Comparison of ENCODE assay signal across 30 mouse cellular contexts in the genomic region with DNA sequence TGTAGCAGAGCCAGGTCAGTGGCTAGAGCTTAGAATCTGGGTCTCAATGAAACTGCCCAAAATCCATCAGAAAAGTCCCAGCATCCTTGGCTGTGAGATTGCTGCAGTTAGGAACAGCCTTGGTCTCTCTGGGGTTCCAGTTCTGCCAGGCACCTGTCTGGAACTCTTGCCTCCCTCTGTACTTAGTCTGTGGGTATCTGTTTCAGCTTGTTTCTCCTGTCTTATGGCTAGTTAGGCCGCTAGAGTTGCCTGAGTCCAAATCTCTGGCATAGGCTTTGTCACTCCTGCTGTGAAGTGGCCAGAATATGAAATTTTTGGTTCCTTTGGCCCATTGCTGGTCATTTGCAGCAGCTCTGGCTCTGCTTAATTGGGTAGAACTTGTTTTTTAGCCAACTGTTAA. TPM values are rescaled to one million over a fixed set of nuclear protein-coding genes. Genes with fewer than 3 reads are reported as not detected.
DNase-seq lines count a peak whose midpoint lies in the region; ATAC-seq and TF ChIP-seq lines count a peak whose summit lies in the region.
"Had no signal": no experiment of that assay in that cellular context is flagged by ENCODE, and none has a peak within 500 bp of the region (broad histone marks: within the 10 kb centered on the region; RNA-seq: fewer than 3 reads in every experiment).

No protein-coding gene starts in this region.

- no peak for TF ChIP-seq POLR2A in embryonic fibroblast, embryonic 13.5 days (IDR thresholded peaks at IDR 0.05; ENCODE audit: low read depth, low read length)

- 91% methylated on average over 1 of the region's 1 CpGs for WGBS in hindbrain, embryonic 10.5 days

- TF ChIP-seq CTCF in embryonic fibroblast, embryonic 13.5 days (IDR thresholded peaks at IDR 0.05; ENCODE audit: borderline replicate concordance, insufficient read depth, low read length): no peak

- H3K9me3 ChIP-seq in hindbrain, embryonic 10.5 days: no peaks in the 10 kb centered on the region
- H3K9me3 ChIP-seq: embryonic facial prominence, embryonic 13.5 days; heart, embryonic 10.5 days; heart, embryonic 15.5 days; hindbrain, embryonic 13.5 days; limb, embryonic 13.5 days; lung, embryonic 15.5 days; midbrain, embryonic 10.5 days; midbrain, embryonic 15.5 days; neural tube, embryonic 15.5 days had no signal

- peak overlapping the region; percentile 54 for H3K27ac ChIP-seq in embryonic fibroblast, embryonic 13.5 days (ENCODE audit: insufficient read depth, low read length)
- H3K27ac ChIP-seq in hindbrain, embryonic 10.5 days: no peak overlapping the region
- H3K27ac ChIP-seq: embryonic facial prominence, embryonic 13.5 days; heart, embryonic 10.5 days; heart, embryonic 15.5 days; hindbrain, embryonic 13.5 days; kidney, postnatal 0 days; limb, embryonic 13.5 days; lung, embryonic 15.5 days; midbrain, embryonic 10.5 days; midbrain, embryonic 15.5 days; neural tube, embryonic 15.5 days; stomach, postnatal 0 days had no signal

- H3K4me1 ChIP-seq in embryonic fibroblast, embryonic 13.5 days (ENCODE audit: control insufficient read depth, insufficient read depth, low read length): peaks cover 10% of the 10 kb centered on the region; the same call in 1 of the 2 replicates
- no peaks in the 10 kb centered on the region for H3K4me1 ChIP-seq in hindbrain, embryonic 10.5 days (replicated peaks)
- H3K4me1 ChIP-seq: embryonic facial prominence, embryonic 13.5 days; heart, embryonic 10.5 days; limb, embryonic 13.5 days; lung, embryonic 15.5 days; midbrain, embryonic 10.5 days; midbrain, embryonic 15.5 days; neural tube, embryonic 15.5 days had no signal

- H3K36me3 ChIP-seq in hindbrain, embryonic 10.5 days: peaks cover 100% of the 10 kb centered on the region

- no peak overlapping the region for H3K4me3 ChIP-seq in embryonic fibroblast, embryonic 13.5 days (ENCODE audit: insufficient read depth, low read length)
- H3K4me3 ChIP-seq in hindbrain, embryonic 10.5 days: no peak overlapping the region
- H3K4me3 ChIP-seq: embryonic facial prominence, embryonic 13.5 days; erythroblast, embryonic 14.5 days; heart, embryonic 10.5 days; heart, embryonic 15.5 days; hindbrain, embryonic 13.5 days; limb, embryonic 13.5 days; lung, embryonic 15.5 days; midbrain, embryonic 10.5 days; midbrain, embryonic 15.5 days; neural tube, embryonic 15.5 days had no signal

- ATAC-seq in cerebellum, adult (ENCODE audit: insufficient number of reproducible peaks, low FRiP score, low TSS enrichment): peak; percentile 56; the same call in 1 of the 2 replicates
- ATAC-seq: forebrain, postnatal 0 days; intestine, embryonic 16.5 days; midbrain, embryonic 15.5 days had no signal

- no peaks in the 10 kb centered on the region for H3K27me3 ChIP-seq in hindbrain, embryonic 10.5 days (ENCODE audit: insufficient read depth, poor library complexity, severe bottlenecking)
- H3K27me3 ChIP-seq: CH12.LX; embryonic facial prominence, embryonic 13.5 days; heart, embryonic 15.5 days; hindbrain, embryonic 13.5 days; limb, embryonic 13.5 days; lung, embryonic 15.5 days; midbrain, embryonic 15.5 days; neural tube, embryonic 15.5 days; Patski had no signal

- no peak for DNase-seq in cerebellum, postnatal 4 days (ENCODE audit: low spot score in 2 of 2)
- peak; percentile 45 for DNase-seq in cerebellum, adult 11 months
- peak; percentile 79 for DNase-seq in cerebellum, adult 9-10 months
- DNase-seq in adrenal gland, postnatal 10 days: no peak
- no peak for DNase-seq in hindbrain, embryonic 10.5 days (ENCODE audit: low spot score)
- no peak for DNase-seq in kidney, postnatal 36 days
- DNase-seq: forebrain, postnatal 0 days; gastrocnemius, postnatal 10 days; heart, postnatal 36 days; right cerebral cortex, postnatal 25 days; spleen, adult 18-20 months; thymus, adult 18-20 months; thymus, postnatal 36 days had no signal

RNA-seq across cellular contexts. Expression of a gene that starts 17.8 kb away (rescaled TPM):
- 65.4 and 76.7 TPM in 2 replicates for polyA plus RNA-seq in embryonic fibroblast, embryonic 13.5 days (2011; ENCODE audit: insufficient read length, low read depth, missing spikeins)
- total RNA-seq in adrenal gland, postnatal 10 days (2021): 10 to 100 TPM; 51.7 to 66.0 TPM
- polyA plus RNA-seq in hindbrain, embryonic 10.5 days (2016; fragmentation: Nextera tagmentation; extraction: Ambion mirVana): 39.8 and 46.3 TPM in 2 replicates

Comparison
In these comparisons a context has a peak if more than half of its experiments do, and no peak if none do; other contexts are left out.
1. DNase-seq: peak in cerebellum, adult 11 months (single experiment) and cerebellum, adult 9-10 months (single experiment); none in cerebellum, postnatal 4 days (0 of 2), adrenal gland, postnatal 10 days (single experiment), hindbrain, embryonic 10.5 days (single experiment) and kidney, postnatal 36 days (0 of 2).